Comparison of ENCODE assay signal across 22 mouse cellular contexts in genomic region chr4:84201001-84201400, GRCm38 (mm10).
"Had no signal": no experiment of that assay in that cellular context is flagged by ENCODE, and none has a peak within 500 bp of the region (broad histone marks: within the 10 kb centered on the region; RNA-seq: fewer than 3 reads in every experiment).

No protein-coding gene starts in this region.

- H3K27ac ChIP-seq: kidney, embryonic 15.5 days; limb, embryonic 13.5 days; liver, embryonic 12.5 days; liver, embryonic 15.5 days; macrophage; neural tube, embryonic 12.5 days; neural tube, embryonic 15.5 days; stomach, postnatal 0 days had no signal

- H3K9me3 ChIP-seq: kidney, embryonic 15.5 days; limb, embryonic 13.5 days; liver, embryonic 12.5 days; liver, embryonic 15.5 days; neural tube, embryonic 12.5 days; neural tube, embryonic 15.5 days had no signal

- DNase-seq: kidney, adult 8-10 months; kidney, postnatal 10 days; kidney, postnatal 36 days; layer of hippocampus, postnatal 36 days; left cerebral cortex, postnatal 4 days; liver; lung, adult 2 months; midbrain, embryonic 14.5 days; right cerebral cortex, adult 18-20 months; right cerebral cortex, postnatal 14 days; right cerebral cortex, postnatal 4 days; thymus, adult 2 months; thymus, postnatal 14 days; thymus, postnatal 4 days had no signal

- H3K4me2 ChIP-seq: kidney, embryonic 15.5 days; limb, embryonic 13.5 days; liver, embryonic 12.5 days; liver, embryonic 15.5 days; neural tube, embryonic 12.5 days; neural tube, embryonic 15.5 days had no signal

- H3K4me3 ChIP-seq: kidney, embryonic 15.5 days; limb, embryonic 13.5 days; liver, embryonic 12.5 days; liver, embryonic 15.5 days; neural tube, embryonic 12.5 days; neural tube, embryonic 15.5 days had no signal

- H3K27me3 ChIP-seq: kidney, embryonic 15.5 days; limb, embryonic 13.5 days; liver, embryonic 12.5 days; liver, embryonic 15.5 days; neural tube, embryonic 12.5 days; neural tube, embryonic 15.5 days had no signal

- H3K4me1 ChIP-seq: liver, embryonic 12.5 days; liver, embryonic 15.5 days had no signal

- ATAC-seq: liver, embryonic 12.5 days had no signal

- H3K36me3 ChIP-seq: kidney, embryonic 15.5 days; limb, embryonic 13.5 days; liver, embryonic 12.5 days; liver, embryonic 15.5 days; neural tube, embryonic 12.5 days; neural tube, embryonic 15.5 days had no signal

- H3K9ac ChIP-seq: kidney, embryonic 15.5 days; limb, embryonic 13.5 days; liver, embryonic 12.5 days; liver, embryonic 15.5 days; neural tube, embryonic 12.5 days; neural tube, embryonic 15.5 days had no signal
